Mouse (Mus musculus) ovary, adult 18-20 months (tissue): ENCODE measurements around the gene Gtf2a1.
"Not testable (repeated sequence)": the region's sequence is repeated elsewhere in the genome, so short reads cannot be mapped to it uniquely, and the experiment has no call there.

Source experiments
- DNase-seq: peaks from one replicate; pipeline ENCODE4 v3.0.0; 2022; ENCODE audit warnings: low spot score, mixed read lengths

Gene Gtf2a1

DNA sequence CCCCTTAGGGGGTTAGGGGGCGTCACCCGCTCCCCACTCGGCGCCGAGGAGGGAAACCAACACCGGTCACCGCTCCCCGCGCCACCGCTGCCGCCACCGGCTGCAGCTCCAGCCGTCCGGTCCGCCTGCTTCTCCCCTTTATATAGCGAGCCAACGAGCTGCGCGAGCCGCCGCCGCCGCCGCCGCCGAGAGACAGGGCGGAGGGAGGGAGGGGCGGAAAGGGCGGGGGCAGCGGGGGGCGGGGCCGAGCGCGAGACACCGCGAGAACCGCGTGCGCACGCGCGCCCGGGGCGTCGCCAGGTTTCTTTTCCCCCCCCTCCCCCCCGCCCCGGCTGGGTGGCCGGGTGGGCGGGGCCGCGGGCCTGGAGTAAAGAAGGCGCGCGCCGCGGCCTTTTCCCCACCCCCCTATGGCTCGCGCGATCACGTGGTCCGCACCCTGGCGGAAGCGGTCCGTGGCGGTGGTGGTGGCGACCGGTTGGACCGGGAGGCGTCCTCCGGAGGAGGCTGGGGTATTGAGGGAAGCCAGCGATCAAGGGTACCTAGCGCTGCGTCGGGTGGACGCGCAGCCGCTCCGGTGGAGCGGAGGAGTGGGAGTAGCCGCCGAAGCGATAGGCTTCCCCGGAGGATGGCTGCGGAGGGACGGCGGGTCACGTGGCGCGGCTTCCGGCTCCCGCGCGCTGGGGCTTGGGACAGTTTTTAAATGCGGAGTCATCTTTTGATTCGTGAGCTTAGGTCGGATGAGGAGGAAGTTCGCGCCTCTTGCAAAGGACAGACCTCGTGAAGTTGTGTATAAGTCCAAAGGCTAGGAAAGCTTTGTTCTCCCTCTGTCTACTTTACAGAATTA, at the start of gene Gtf2a1:
Gene Gtf2a1 (minus strand): TSS at position 641 of the 844 bp plus-strand sequence.
- peak; percentile 90 for DNase-seq

DNA sequence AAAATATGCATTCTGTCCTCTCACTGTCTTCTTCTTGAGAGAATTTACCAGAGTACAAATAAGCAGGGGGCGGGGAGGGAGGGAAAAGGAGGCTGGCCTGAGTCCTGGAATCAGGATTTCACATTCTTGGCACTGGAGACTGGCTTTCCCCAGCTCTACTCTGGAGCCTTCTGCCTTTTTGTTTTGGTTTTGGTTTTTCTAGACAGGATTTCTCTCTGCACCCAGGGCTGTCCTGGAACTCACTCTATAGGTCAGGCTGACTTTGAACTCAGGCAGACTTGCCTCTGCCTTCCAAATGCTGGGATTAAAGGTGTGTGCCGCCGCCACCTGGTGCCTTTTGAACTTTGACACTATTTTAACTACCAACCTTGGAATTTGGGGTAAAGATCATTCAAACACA, 48.1 kb upstream of the Gtf2a1 start:
- peak; percentile 33 for DNase-seq

DNA sequence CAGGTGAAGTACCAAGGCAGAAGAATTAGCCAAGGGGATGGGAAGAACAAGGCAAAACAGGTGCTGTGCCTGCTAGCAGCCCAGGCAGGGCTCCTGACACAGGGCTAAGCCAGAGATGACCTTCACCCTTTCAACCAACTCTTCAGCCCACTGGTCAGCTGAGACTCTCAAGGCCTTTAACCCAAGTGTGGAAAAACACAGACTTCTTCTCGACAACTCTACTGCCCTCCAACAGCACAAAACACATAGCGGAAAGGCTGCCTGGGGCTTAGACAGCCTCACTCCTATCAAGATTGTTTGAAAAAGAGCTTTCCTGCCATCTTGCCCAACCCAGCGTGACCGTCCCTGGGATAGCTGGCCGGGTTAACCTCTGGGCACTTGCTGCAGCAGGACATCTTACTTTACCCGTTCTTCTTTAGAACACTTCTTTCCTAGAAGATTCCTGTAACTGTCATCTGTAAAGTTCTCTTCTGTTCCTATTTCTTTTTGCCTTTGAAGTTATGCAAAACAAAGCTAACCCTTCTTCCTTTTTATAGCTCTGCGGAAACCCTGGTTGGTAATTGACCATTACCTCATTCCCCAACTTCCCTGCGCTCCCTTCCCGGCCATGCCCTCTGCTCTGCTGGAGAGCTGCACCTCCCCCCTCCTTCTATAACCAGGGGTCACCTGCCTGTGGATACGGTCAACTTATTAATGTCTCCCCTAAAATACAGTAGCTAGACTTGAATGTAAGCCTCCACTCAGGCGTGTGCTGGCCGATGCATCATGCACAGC, 47.0 kb upstream of the Gtf2a1 start:
- DNase-seq: no peak

DNA sequence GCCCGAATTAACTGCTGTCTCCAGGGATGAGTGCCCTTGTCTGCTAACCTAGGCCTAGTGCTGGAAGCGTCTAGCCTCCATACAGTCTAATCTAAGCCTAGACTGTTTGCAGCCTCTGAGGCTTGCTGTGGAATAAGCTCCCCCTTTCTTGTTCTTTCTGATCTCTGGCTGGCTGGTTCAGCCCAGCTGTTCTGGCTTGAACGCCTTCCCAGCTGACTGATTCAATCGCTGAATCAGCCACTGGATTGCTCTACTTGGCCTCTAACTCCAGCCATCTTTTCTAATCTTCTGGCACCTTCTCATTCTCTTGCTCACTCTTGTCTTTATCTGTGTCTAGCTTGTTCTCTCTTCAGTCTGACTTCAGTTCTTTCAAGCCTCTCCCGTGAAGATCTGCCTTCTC, 36.2 kb upstream of the Gtf2a1 start:
- no peak for DNase-seq

DNA sequence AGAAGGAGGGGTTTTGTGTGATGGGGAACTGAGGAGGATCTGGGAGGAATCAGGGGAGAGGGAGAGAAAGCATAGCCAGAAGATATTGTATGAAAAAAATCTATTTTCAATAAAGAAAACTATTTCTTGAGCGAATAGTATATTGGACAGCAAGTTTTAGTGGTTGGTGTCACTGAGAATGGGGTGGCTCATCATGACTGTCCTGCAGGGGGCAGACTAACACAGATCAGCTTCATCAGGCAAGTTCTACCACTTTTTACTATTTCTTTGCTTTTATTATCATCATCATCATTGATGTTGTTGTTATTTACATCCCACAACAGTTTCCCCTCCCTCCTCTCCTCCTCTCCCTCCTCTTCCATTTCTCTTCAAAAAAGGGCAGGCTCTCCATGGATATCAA, 34.7 kb upstream of the Gtf2a1 start:
- no peak for DNase-seq

DNA sequence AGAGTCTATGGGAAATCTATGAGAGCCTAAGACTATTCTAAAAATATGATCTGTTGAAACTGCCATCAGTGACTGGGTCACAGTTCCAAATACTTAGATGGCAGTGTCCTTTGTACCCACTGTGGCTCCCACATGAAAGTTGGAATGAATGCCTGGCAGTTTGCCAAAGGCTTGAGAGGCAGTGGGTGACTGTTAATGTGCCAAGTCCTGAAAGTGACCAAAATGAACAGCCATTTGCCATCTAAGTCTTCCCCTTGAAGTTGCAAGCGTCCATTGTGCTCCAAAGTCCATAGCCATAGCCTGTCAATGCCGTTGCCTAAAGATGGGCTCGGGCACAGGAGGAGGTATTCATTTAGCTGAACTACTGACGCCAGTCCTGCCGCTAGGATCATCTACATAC, 19.1 kb upstream of the Gtf2a1 start:
- no peak for DNase-seq

DNA sequence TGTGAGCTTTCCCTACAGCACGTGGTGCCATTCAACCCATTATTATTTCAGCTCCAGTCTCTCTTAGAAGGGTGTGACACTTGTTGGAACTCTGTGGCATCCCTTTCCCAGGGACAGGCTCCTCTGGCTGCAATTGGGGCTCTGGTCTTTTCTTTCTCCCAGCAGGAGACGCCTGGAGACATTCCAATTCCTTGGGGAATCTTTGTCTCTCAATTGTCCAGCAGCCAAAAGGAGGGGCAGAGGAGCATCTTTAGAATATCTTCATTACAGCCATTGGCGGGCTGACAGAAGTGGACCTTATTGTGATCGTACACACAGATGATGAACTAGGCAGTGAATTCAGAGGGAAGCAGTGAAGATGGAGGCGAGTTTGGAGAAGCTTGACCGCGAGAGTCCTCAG, 17.4 kb upstream of the Gtf2a1 start:
- no peak for DNase-seq

DNA sequence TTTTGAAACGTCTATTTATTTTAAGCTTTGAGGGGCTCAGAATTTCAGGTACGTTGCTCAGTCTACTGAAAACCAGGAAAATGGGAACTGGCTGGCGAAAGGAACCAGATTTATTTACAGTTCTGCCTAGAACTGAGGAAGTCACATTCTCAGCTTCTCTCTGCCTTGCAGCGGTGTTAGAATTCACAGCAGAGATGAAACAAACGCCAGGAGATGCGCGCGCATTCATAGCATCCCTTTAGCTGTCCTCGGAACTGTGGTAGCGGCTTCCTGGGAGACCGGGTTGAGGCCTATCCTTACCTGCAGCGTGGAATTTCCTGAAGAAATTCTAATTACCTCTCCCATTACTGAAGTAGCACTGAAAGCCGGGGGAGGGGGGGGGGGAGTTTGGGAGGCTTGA, 16.4 kb upstream of the Gtf2a1 start:
- no peak for DNase-seq

DNA sequence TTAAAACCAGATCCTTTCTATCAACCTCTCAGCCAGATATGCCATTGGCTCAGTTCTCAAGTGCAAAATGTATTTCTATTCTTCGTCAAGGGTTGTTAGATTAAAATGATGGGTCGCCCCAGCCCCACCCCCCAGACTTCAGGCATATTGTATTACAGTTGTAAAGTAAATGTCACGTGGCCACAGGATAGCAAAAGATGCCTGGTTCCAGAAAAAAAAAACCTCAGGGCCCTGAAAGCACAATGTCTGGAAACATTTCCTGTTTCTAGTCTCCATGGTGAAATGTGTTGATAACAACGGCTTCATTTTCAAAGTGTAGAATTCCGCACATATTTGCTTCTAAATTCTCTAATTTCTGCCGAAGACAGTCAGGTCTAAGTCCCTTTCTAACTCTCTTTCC, 14.3 kb upstream of the Gtf2a1 start:
- no peak for DNase-seq

DNA sequence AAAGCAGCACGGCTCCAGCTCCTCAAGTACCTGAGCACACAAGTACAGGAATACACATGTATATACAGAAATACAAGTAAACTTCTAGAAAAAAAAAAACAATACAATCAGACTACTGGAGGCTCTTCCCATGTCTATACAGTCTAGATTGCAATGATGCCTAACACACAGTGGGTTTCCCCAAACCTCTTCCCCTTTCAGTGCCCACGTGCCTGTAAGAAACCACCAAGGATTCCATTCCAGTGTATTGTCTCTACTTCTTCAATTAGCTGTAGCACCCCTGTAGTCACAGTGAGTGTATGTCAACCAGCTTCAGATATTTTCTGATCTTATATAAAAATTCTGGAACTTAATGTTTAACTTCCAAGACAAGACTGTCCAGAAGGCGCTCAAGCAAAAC, 1.8 kb upstream of the Gtf2a1 start:
- DNase-seq: no peak

DNA sequence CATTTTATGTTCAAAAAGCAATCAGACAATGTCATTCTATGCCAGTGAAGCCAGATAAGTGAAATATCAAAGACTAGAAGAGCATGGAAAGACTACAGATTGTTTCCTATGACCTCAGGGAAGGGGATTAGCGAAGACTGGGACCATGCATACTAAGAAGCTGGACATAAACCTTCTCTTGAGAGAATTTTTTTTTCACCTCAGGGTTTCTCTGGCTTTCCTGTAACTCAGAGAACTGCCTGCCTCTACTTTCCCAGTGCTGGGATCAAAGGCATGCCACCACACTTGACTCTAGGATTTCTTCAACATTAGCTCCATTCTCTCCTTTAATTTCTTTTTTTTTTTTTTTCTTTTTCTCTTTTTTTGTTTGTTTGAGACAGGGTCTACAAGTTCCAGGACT, 904 bp upstream of the Gtf2a1 start:
- no peak for DNase-seq

DNA sequence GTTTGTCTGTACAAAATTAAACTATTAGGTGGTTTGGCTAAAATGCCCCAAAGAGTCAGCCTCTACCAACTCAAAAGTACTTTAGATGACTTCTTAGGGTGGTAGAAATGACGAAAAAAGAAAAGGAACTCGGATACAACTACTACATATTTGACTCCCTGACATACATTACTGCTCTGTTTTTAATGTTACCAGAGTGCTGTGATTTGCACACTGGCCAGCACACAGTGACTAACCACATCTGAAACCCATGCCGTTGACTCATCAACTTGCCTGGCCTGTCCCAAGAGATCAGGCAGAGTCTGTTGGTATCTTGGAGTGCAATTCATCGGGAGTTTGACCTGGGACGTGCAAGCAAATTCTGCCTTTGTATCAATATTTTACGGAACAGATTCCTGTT, 429 bp upstream of the Gtf2a1 start:
- peak; percentile 32 for DNase-seq

DNA sequence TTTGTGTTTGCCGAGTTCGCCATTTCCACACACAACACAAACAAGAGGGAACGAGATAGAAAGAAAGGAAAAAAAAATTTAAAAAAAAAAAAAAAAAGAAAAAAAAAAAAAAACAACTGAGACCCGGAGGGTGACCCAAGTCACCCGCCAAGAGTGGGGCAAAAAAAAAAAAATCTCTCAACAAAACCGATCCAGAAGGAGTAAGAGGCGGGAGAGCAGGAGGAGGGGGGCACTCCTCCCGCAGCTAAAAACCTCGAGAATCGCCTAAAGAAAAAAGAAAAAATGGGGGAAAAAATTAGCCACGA, 793 bp downstream of the Gtf2a1 start:
- DNase-seq: no peak

DNA sequence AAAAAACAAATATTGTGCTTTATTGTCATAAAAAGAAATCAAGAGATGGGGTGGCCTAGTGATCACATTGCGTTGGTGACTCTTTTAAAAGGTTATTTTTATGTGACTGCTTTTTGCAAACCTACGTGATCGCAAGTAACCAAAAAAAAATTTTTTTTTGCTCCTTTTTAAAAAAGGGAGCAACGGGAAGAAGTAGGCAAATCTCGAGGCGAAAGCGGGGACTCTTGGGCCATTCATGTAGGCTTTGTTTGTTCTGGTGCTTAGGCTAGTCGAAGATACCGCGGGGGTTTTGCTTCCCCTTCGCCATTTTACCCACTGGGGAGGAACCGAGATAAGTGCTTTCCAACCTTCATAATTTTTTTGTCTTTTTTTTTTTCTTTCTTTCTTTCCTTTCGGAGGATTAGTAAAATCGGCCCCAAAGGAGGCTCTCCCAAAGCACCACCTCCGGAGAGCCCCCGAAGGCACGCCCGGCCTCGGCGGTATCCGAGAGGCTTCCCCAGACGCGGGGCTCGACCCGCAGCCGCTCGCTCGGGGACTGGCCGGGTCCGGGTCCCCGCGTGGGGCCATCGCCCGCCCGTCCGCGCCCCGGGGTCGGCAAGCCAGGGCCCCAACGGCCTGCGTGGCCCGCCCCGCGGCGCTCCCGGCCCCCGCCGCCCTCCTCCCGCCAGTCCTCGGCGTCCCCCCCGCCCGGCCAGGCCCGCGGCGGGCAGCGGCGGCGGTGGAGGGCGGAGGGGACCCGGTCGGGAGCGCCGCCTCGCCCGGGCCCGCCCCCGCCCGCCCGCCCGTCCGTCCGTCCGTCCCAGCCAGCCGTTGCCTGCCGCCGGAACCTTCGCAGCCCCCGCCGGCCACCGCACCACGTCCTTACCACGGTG, 1.4 kb downstream of the Gtf2a1 start:
- peak; percentile 21 for DNase-seq

DNA sequence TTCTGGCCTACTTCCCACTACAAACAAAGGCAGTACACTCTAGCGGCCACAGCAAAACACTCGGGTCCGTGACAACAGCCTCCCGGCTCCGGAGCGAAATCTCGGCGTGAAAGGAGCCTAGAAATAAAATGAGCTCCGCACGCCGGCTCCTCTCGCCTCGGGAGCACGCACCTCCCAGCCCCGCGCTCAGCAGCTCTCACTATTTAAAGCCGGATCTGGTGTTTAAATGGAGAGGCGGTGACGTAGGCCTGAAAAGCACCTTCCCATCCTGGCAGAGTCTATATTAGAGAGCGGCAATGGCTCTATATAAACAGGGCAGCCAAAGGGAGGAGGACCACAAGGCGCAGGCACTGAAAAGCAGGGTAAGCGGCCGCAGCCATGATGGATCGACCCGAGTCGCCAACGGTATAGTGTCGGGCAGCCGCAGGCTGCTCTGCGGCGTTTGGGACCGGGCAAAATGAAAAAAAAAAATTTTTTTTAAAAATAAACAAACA, 2.1 kb downstream of the Gtf2a1 start:
- peak; percentile 90 for DNase-seq

DNA sequence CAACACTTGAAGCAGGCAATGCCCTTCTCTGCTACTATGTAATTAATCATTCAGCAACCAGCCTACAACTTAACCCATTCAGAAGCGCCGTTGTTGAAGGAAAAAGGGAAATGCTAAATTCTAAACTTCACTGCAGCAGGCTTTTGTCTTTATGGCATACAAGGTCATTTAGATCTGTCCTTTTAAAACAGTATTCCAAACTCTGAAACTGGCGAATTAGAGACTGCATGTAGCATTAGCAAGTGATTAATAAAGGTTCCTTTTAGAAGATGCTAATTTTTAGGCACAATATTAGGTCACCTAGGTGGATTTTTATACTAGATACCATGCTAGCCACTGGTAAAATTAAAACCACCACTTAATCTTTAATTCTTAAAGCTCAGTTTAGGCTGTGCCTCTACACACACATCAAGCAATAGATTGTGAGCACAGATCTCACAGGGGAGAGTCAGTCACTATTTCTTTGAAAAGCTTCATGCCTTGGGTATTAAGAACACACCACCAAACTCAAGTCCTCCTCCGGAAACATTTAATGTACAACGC, 2.7 kb downstream of the Gtf2a1 start:
- DNase-seq: no peak

DNA sequence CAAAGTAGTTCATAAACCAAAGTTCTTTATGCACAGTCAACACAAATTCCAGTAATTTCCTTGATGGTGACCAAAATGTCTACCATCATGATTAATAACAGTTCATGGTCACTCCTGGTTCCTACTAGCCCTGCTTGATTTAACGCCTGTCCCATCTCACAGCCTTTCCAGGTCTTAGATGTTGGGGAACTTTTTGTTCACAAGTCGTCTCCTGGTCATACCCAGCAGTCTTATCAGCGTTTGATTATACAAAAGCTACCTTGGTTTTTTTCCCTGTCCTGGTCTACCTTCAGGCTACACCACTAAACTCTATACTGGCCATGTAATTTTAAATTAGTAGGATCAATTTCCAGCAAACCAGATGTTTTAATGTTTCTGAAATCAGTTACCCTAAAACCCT, 3.2 kb downstream of the Gtf2a1 start:
- no peak for DNase-seq

DNA sequence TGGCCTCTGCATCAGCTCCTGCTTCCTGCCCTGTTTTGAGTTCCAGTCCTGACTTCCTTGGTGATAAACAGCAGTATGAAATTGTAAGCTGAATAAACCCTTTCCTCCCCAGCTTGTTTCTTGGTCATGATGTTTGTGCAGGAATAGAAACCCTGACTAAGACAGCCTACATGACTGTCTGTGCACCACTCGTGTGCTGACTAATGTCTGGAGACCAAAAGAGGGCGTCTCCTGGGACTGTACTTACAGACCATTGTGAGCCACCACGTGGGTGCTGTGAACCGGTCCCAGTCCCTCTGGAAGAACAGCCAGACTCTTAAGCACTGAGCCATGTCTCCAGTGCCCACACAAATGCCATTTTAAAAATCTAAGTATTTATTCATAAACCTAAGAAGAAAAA, 4.5 kb downstream of the Gtf2a1 start:
- not testable (repeated sequence) for DNase-seq

DNA sequence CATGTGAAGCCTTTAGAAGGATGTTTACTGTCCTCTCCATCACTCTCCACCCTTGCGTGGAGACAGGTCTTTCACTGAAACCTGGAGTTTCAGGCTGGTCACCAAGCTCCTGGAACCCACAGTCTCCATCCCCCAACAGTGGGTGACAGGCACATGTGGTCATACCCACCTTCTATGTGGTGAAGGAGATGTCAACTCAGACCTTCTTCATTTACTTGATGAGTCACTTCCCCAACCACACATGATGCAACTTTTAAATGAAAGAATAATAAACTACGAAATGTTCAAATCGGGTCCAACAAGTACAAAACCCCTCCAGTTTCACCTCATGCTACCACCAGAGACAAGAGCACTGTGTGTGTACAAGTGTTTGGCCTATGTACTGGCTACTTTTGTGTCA, 5.1 kb downstream of the Gtf2a1 start:
- no peak for DNase-seq

DNA sequence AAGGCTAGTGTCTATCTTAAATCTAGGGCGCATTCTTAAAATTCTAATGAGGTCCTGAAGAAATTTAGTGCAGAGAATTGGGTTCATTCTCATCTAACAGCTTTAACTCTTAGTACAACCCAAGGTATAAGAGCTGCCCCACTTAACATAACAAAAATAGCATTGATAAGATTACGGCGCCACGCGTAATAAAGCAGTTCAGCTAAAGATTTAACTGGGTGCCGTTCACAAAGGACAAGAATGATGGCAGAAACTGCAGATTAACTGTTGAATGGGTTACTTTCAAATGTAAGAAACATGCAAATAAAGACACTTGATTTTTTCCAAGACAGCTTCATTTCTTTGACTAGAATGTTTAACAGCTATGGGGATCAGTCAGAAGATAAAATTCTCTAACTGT, 6.9 kb downstream of the Gtf2a1 start:
- no peak for DNase-seq

DNA sequence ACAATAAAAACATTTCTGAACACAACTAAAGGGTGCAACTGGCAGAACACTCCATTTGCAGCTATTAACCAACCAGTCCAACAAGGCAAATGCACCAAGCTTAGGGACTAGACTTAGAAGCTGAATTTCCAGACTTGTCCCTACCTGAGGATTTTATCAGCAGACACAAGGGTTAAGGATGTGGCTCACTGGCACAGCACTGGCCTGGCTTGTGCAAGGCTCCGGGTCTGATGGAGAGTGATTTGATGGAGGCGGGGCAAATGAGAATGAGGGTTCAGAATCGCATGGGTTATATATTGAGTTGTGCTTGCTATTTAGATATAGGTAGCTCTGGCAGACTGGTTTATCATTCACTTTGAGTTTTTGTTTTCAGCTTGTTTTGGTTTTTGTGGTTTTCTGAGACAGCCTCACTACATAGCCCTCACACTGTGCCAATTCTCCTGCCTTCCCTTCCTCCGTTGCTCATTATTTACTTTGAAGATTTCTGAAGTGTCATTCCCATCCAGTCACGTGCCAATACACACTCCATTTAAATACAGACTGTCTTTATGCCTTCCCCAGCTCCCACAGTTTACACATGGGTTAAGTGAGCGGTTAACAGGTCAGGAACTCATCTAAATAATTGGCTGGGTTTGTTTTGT, 7.8 kb downstream of the Gtf2a1 start:
- no peak for DNase-seq
